Mouse (Mus musculus): ENCODE data around the gene Rhbdf1.

- TF ChIP-seq CTCF (IDR thresholded peaks at IDR 0.05; ENCODE audit: low read depth, low read length), result peak; percentile 65
- no peak for TF ChIP-seq POLR2A (IDR thresholded peaks at IDR 0.05; ENCODE audit: extremely low read depth, insufficient read depth, low read length)
Measured at GRCm38 (mm10) chr11:32161500-32161899, 60.6 kb downstream of the Rhbdf1 start.

All from liver, adult 2 months (tissue).